8 mouse cellular contexts compared by ENCODE assay signal in genomic region chr17:3115380-3115974, GRCm38 (mm10). TPM values are rescaled to one million over a fixed set of nuclear protein-coding genes. Genes with fewer than 3 reads are reported as not detected.
DNase-seq lines count a peak whose midpoint lies in the region; ATAC-seq lines count a peak whose summit lies in the region.

No protein-coding gene starts in this region.

- ATAC-seq in forebrain, embryonic 15.5 days (replicated peaks) = peak; percentile 46
- peak; percentile 70 for ATAC-seq in hindbrain, embryonic 11.5 days (ENCODE audit: low FRiP score)

- H3K27ac ChIP-seq in forebrain, embryonic 15.5 days (replicated peaks) = peak overlapping the region; percentile 99
- peak overlapping the region; percentile 99 for H3K27ac ChIP-seq in hindbrain, embryonic 11.5 days (ENCODE audit: low read depth, low read length)
- peak overlapping the region; percentile 28; the same call in 1 of the 2 replicates for H3K27ac ChIP-seq in macrophage

- H3K4me1 ChIP-seq in forebrain, embryonic 15.5 days = peaks cover 42% of the 10 kb centered on the region
- H3K4me1 ChIP-seq in hindbrain, embryonic 11.5 days (replicated peaks; ENCODE audit: control insufficient read depth, insufficient read depth, low read length) = no peaks in the 10 kb centered on the region

- H3K36me3 ChIP-seq in forebrain, embryonic 15.5 days = no peaks in the 10 kb centered on the region
- no peaks in the 10 kb centered on the region for H3K36me3 ChIP-seq in hindbrain, embryonic 11.5 days (ENCODE audit: control insufficient read depth, insufficient read depth, low read length)
- no peaks in the 10 kb centered on the region for H3K36me3 ChIP-seq in macrophage (ENCODE audit: inconsistent target)

- DNase-seq in MN1 (ENCODE audit: low spot score) = peak; percentile 79
- peak; percentile 81 for DNase-seq in cerebellum, adult 11-12 months
- peak; percentile 62 for DNase-seq in hindbrain, embryonic 11.5 days (ENCODE audit: low spot score)
- DNase-seq in layer of hippocampus, postnatal 36 days = peak; percentile 56 to 64
- peak; percentile 51 for DNase-seq in right cerebral cortex, adult 18-20 months
- DNase-seq in urinary bladder, postnatal 14 days (ENCODE audit: low spot score) = peak; percentile 55

- H3K9me3 ChIP-seq in forebrain, embryonic 15.5 days = no peaks in the 10 kb centered on the region
- H3K9me3 ChIP-seq in hindbrain, embryonic 11.5 days (ENCODE audit: control insufficient read depth, low read length) = no peaks in the 10 kb centered on the region

- H3K79me2 ChIP-seq in macrophage (ENCODE audit: inconsistent target) = peaks cover 62% of the 10 kb centered on the region

- under 1% methylated on average over 46 of the region's 47 CpGs for WGBS in forebrain, embryonic 15.5 days
- WGBS in hindbrain, embryonic 11.5 days = under 1% methylated on average over 25 of the region's 47 CpGs
- under 1% methylated on average over 46 of the region's 47 CpGs for WGBS in macrophage (ENCODE audit: missing documents)

- H3K4me3 ChIP-seq in forebrain, embryonic 15.5 days = peak overlapping the region; percentile 91
- peak overlapping the region; percentile 98 for H3K4me3 ChIP-seq in hindbrain, embryonic 11.5 days (ENCODE audit: low read depth, low read length)
- H3K4me3 ChIP-seq in macrophage (ENCODE audit: inconsistent target) = peak overlapping the region; percentile 65

- peak overlapping the region; percentile 59 for H3K4me2 ChIP-seq in forebrain, embryonic 15.5 days (replicated peaks)
- H3K4me2 ChIP-seq in hindbrain, embryonic 11.5 days (replicated peaks; ENCODE audit: low read depth, low read length) = peak overlapping the region; percentile 54

- H3K9ac ChIP-seq in forebrain, embryonic 15.5 days (replicated peaks) = peak overlapping the region; percentile 88
- peak overlapping the region; percentile 96 for H3K9ac ChIP-seq in hindbrain, embryonic 11.5 days (ENCODE audit: low read depth, low read length)

- H3K27me3 ChIP-seq in forebrain, embryonic 15.5 days = no peaks in the 10 kb centered on the region
- H3K27me3 ChIP-seq in hindbrain, embryonic 11.5 days (ENCODE audit: control insufficient read depth, insufficient read depth, low read length) = no peaks in the 10 kb centered on the region

RNA-seq across cellular contexts. Expression of gene Scaf8, which starts 0.7 kb away (rescaled TPM):
- polyA plus RNA-seq in forebrain, embryonic 15.5 days (2015; fragmentation: Nextera tagmentation; extraction: Ambion mirVana) = 19.2 and 19.4 TPM in 2 replicates
- polyA plus RNA-seq in hindbrain, embryonic 11.5 days (2014; fragmentation: Nextera tagmentation; extraction: Ambion mirVana) = 24.3 and 25.9 TPM in 2 replicates
- 10 to 100 TPM; 58.3 to 60.4 TPM for total RNA-seq in layer of hippocampus, postnatal 36 days (2021)
- 100 to 1,000 TPM in 13 of 26 experiments, 10 to 100 TPM in 13; 47.1 to 130 (median 101) TPM for total RNA-seq in macrophage (2018; cell fraction: chromatin; rRNA removed)
- 10 to 100 TPM; 17.4 to 30.4 (median 24.6) TPM for total RNA-seq in macrophage (2018; cell fraction: cytosol; rRNA removed)
- 10 to 100 TPM; 32.3 to 96.0 (median 60.7) TPM for total RNA-seq in macrophage (2018; cell fraction: nucleus; rRNA removed)
- polyA plus RNA-seq in macrophage (2018) = 18.3 to 24.5 TPM (median 22.6 TPM) in 3 replicates

Comparison
In these comparisons a context has a peak if more than half of its experiments do, and no peak if none do; other contexts are left out.
1. Peak in every context shown above with its lines: DNase-seq, ATAC-seq, H3K4me3 ChIP-seq and H3K27ac ChIP-seq.
2. H3K27ac ChIP-seq: peak in every context shown above with its lines; median percentile 99 in forebrain, embryonic 15.5 days; 99 in hindbrain, embryonic 11.5 days; 28 in macrophage.